Mouse (Mus musculus) hindbrain, embryonic 16.5 days (tissue): ENCODE results near the gene H2-T22. TPM values are rescaled to one million over a fixed set of nuclear protein-coding genes. Genes with fewer than 3 reads are reported as not detected.
"Not testable (repeated sequence)": the region's sequence is repeated elsewhere in the genome, so short reads cannot be mapped to it uniquely, and the experiment has no call there.

Experiments
- ATAC-seq: fragments of 200-750 bp; cut with Nextera tagmentation; 2 replicates; pipeline ENCODE4 v1.8.0; 2017; ENCODE audit warnings: moderate TSS enrichment, moderate library complexity
- H3K27ac ChIP-seq: fragments of 300-500 bp; sonication (generic); 2 replicates; pipeline ENCODE4 v1.5.1; 2014; ENCODE audit warnings: low read depth, mild to moderate bottlenecking, control low read depth, low read length, moderate library complexity
- H3K27me3 ChIP-seq: fragments of 300-500 bp; sonication (generic); replicated peaks from 2 replicates; pipeline ENCODE4 v1.6.1; 2014; ENCODE audit warnings: low read length; ENCODE audit not compliant: control insufficient read depth, insufficient read depth
- H3K36me3 ChIP-seq: fragments of 300-500 bp; sonication (generic); 2 replicates; pipeline ENCODE4 v1.6.1; 2014; ENCODE audit warnings: mild to moderate bottlenecking, low read length, moderate library complexity, mixed read lengths; ENCODE audit not compliant: control insufficient read depth, insufficient read depth
- H3K4me1 ChIP-seq: fragments of 300-500 bp; sonication (generic); 2 replicates; pipeline ENCODE4 v1.6.1; 2014; ENCODE audit warnings: low read depth, low read length; ENCODE audit not compliant: control insufficient read depth, insufficient read depth
- H3K4me2 ChIP-seq: fragments of 300-500 bp; sonication (generic); 2 replicates; pipeline ENCODE4 v1.6.1; 2014; ENCODE audit warnings: mild to moderate bottlenecking, low read length, control low read depth, moderate library complexity
- H3K4me3 ChIP-seq: fragments of 300-500 bp; sonication (generic); 2 replicates; pipeline ENCODE4 v1.5.1; 2014; ENCODE audit warnings: mild to moderate bottlenecking, low read length, control low read depth, moderate library complexity
- H3K9ac ChIP-seq: fragments of 300-500 bp; sonication (generic); 2 replicates; pipeline ENCODE4 v1.6.1; 2014; ENCODE audit warnings: low read depth, mild to moderate bottlenecking, control low read depth, low read length, moderate library complexity
- H3K9me3 ChIP-seq: fragments of 300-500 bp; sonication (generic); 2 replicates; pipeline ENCODE4 v1.6.1; 2014; ENCODE audit warnings: mild to moderate bottlenecking, low read length, moderate library complexity; ENCODE audit not compliant: control insufficient read depth
- WGBS: fragments of 180-500 bp; shearing (Covaris S2); extraction: QIAGEN DNeasy Blood & Tissue Kit; methylation state at CpG from one replicate; pipeline ENCODE4 v1.1.7; 2014; 5-methylcytosine and 5-hydroxymethylcytosine counted together
- polyA plus RNA-seq: library from polyadenylated mRNA; unstranded; fragments of >200 nt; fragmentation: Nextera tagmentation; extraction: Ambion mirVana; gene quantifications from 2 replicates; pipeline ENCODE4 v1.2.1, GENCODE M21; 2015

Gene H2-T22
- polyA plus RNA-seq, 1 experiment from 2014 or later: 9.2 TPM

GRCm38 (mm10) chr17:36022098-36022497 lies 20.4 kb downstream of the H2-T22 start:
- Histone ChIP-seq H3K4me1 (no peaks in the 10 kb centered on the region), H3K36me3 (no peaks in the 10 kb centered on the region), H3K4me3 (no peak overlapping the region), H3K9ac (no peak overlapping the region), H3K27ac (no peak overlapping the region), H3K9me3 (no peaks in the 10 kb centered on the region), H3K27me3 (no peaks in the 10 kb centered on the region), H3K4me2 (no peak overlapping the region)
- ATAC-seq: no peak
- 95% methylated on average over 9 of the region's 9 CpGs for WGBS

GRCm38 (mm10) chr17:36021309-36021708 lies 21.2 kb downstream of the H2-T22 start:
- Histone ChIP-seq H3K36me3 (no peaks in the 10 kb centered on the region), H3K4me2 (no peak overlapping the region), H3K9me3 (no peaks in the 10 kb centered on the region), H3K9ac (no peak overlapping the region), H3K27me3 (no peaks in the 10 kb centered on the region), H3K27ac (no peak overlapping the region), H3K4me1 (no peaks in the 10 kb centered on the region), H3K4me3 (no peak overlapping the region)
- ATAC-seq: no peak
- WGBS: 83% methylated on average over 1 of the region's 1 CpGs

- no peaks in the 10 kb centered on the region for H3K4me1 ChIP-seq
- H3K9me3 ChIP-seq: no peaks in the 10 kb centered on the region
- no peaks in the 10 kb centered on the region for H3K36me3 ChIP-seq
- H3K27me3 ChIP-seq: no peaks in the 10 kb centered on the region
- no peak within 1 kb of the TSS for H3K4me2 ChIP-seq
- ATAC-seq: no peak
- no peak within 1 kb of the TSS for H3K4me3 ChIP-seq
- H3K9ac ChIP-seq: no peak within 1 kb of the TSS
- WGBS: 49% methylated on average over 15 of the region's 15 CpGs
- no peak within 1 kb of the TSS for H3K27ac ChIP-seq
These were observed 22.1 kb downstream of the H2-T22 start, which contains the start of gene H2-T24 for GRCm38 (mm10) chr17:36020191-36021073. H2-T24 (minus strand) TSS chr17:36020560.

GRCm38 (mm10) chr17:36019519-36019918 lies 23.0 kb downstream of the H2-T22 start:
- Histone ChIP-seq H3K36me3 (peaks cover 2% of the 10 kb centered on the region), H3K4me3 (no peak overlapping the region), H3K27me3 (no peaks in the 10 kb centered on the region), H3K9me3 (no peaks in the 10 kb centered on the region), H3K4me2 (no peak overlapping the region), H3K9ac (no peak overlapping the region), H3K27ac (no peak overlapping the region), H3K4me1 (no peaks in the 10 kb centered on the region)
- 67% methylated on average over 3 of the region's 3 CpGs for WGBS
- no peak for ATAC-seq

- H3K36me3 ChIP-seq: peaks cover 7% of the 10 kb centered on the region
- H3K27me3 ChIP-seq: no peaks in the 10 kb centered on the region
- H3K4me3 ChIP-seq: no peak overlapping the region
- ATAC-seq: no peak
- no peak overlapping the region for H3K4me2 ChIP-seq
- no peak overlapping the region for H3K27ac ChIP-seq
- H3K4me1 ChIP-seq: no peaks in the 10 kb centered on the region
- WGBS: 72% methylated on average over 2 of the region's 2 CpGs
- no peak overlapping the region for H3K9ac ChIP-seq
- no peaks in the 10 kb centered on the region for H3K9me3 ChIP-seq
These were observed 23.6 kb downstream of the H2-T22 start for GRCm38 (mm10) chr17:36018979-36019378.

- H3K4me3 ChIP-seq: no peak overlapping the region
- no peak overlapping the region for H3K27ac ChIP-seq
- WGBS: 90% methylated on average over 5 of the region's 5 CpGs
- H3K36me3 ChIP-seq: peaks cover 7% of the 10 kb centered on the region
- H3K9me3 ChIP-seq: no peaks in the 10 kb centered on the region
- no peaks in the 10 kb centered on the region for H3K4me1 ChIP-seq
- H3K4me2 ChIP-seq: no peak overlapping the region
- ATAC-seq: no peak
- no peak overlapping the region for H3K9ac ChIP-seq
- H3K27me3 ChIP-seq: no peaks in the 10 kb centered on the region
These were observed 25.5 kb downstream of the H2-T22 start for GRCm38 (mm10) chr17:36017046-36017445.

GRCm38 (mm10) chr17:36014977-36015376 lies 27.6 kb downstream of the H2-T22 start:
- H3K27ac ChIP-seq: no peak overlapping the region

GRCm38 (mm10) chr17:36004409-36004808 lies 38.1 kb downstream of the H2-T22 start:
- H3K27me3 ChIP-seq, H3K4me2 ChIP-seq: not testable (repeated sequence)
- WGBS: 93% methylated on average over 7 of the region's 7 CpGs

More at GRCm38 (mm10) chr17:36014977-36015376, 27.6 kb downstream of the H2-T22 start:
- Histone ChIP-seq H3K4me3 (no peak overlapping the region), H3K4me2 (no peak overlapping the region), H3K4me1 (no peaks in the 10 kb centered on the region), H3K36me3 (peaks cover 7% of the 10 kb centered on the region), H3K27me3 (no peaks in the 10 kb centered on the region), H3K9ac (no peak overlapping the region), H3K9me3 (no peaks in the 10 kb centered on the region)
- ATAC-seq: 0 out of 2 replicates have a peak, but pooled peaks have one; percentile 4
- WGBS: 95% methylated on average over 5 of the region's 5 CpGs

GRCm38 (mm10) chr17:36003331-36003730 lies 39.2 kb downstream of the H2-T22 start:
- H3K9me3 ChIP-seq: peaks cover 2% of the 10 kb centered on the region; the same call in 1 of the 2 replicates
- no peak overlapping the region for H3K4me2 ChIP-seq
- H3K4me1 ChIP-seq: no peaks in the 10 kb centered on the region
- peaks cover 5% of the 10 kb centered on the region; the same call in 1 of the 2 replicates for H3K36me3 ChIP-seq
- no peak overlapping the region for H3K4me3 ChIP-seq
- ATAC-seq: no peak
- 95% methylated on average over 7 of the region's 7 CpGs for WGBS
- H3K27ac ChIP-seq: no peak overlapping the region
- no peaks in the 10 kb centered on the region for H3K27me3 ChIP-seq
- no peak overlapping the region for H3K9ac ChIP-seq

More at GRCm38 (mm10) chr17:36004409-36004808, 38.1 kb downstream of the H2-T22 start:
- not testable (repeated sequence) for H3K9me3 ChIP-seq, ATAC-seq, H3K4me1 ChIP-seq, H3K27ac ChIP-seq, H3K4me3 ChIP-seq, H3K36me3 ChIP-seq, H3K9ac ChIP-seq
